Mouse (Mus musculus) neural tube, embryonic 10.5 days (tissue): ENCODE results near the gene Apof.
A peak's percentile ranks its signal among the peaks of the same experiment; 100 is the strongest.

Experiments used
- DNase-seq: peaks from one replicate; pipeline ENCODE4 v3.0.0-alpha.2; 2017; ENCODE audit warnings: low spot score; ENCODE audit errors: extremely low spot score

Gene Apof

DNA sequence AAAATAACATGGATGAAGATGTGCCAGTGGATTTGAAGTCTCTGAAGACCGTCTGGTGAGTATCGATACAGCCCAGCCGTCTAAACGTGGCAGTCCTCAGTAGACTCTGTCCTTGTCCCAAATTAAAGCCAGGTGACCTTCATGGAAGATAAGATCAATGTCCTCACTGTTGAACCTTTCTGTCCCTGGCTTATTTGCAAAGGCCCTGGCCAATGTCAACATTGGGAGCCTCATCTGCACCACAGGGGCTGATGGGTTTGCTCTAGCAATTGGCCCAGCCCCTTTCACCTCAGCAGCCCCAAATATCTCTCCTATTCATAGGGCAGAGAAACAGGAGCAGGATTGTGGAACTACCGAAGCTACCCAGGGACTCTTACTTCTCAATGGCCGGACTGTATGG lies at the start of gene Apof:
TSS of gene Apof (plus strand) at position 301 of the 400 bp plus-strand sequence.
- no peak for DNase-seq

DNA sequence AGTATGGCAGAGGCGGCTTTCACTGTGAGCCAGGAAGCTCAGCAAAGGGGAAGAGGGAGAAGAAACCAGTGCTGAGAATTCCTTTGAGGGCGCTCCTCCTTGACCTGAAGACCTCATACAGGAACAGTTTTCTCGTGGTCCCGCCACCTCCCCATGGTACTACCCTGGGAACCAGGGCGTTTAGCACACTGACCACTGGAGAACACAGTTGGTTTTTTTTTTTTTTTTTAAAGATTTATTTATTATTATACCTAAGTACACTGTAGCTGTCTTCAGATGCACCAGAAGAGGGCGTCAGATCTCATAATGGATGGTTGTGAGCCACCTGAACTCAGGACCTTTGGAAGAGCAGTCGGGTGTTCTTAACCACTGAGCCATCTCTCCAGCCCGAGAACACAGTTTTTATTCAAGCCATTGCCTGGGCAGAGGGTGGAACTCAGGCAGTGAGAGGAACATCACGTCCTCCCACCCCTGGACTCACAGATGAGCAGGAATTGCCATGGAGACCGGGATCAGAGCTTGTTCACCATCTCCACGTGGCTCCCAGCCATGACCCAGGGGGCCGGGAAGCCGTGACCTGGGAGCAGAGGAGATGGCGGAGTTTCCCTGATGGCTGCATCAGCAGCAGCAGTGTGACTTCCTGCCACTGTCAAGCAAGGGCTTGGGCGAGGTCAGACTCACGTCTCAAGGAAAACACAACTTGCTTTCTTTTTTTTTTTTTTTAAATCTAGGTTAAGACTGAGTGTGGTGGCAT lies 46.8 kb upstream of the Apof start:
- DNase-seq = no peak

DNA sequence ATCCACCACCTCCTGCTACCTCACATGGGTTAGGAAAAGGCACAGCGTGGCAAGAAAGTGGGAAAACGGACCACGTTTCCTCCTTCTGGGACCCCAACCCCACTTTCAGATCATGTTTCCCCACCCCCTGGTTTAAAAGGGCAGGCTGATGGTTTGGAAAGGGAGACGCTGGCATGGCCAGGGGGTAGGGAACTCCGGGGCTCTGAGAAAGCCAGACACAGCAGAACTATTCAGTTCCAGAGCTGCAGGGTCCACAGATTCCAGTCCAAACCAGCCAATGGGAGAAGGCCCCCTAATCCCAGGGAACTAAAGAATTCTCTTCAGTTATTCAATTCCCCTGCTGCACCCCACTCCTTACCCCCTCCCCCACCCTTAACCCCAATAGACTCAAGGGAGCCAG lies 43.4 kb upstream of the Apof start:
- no peak for DNase-seq

DNA sequence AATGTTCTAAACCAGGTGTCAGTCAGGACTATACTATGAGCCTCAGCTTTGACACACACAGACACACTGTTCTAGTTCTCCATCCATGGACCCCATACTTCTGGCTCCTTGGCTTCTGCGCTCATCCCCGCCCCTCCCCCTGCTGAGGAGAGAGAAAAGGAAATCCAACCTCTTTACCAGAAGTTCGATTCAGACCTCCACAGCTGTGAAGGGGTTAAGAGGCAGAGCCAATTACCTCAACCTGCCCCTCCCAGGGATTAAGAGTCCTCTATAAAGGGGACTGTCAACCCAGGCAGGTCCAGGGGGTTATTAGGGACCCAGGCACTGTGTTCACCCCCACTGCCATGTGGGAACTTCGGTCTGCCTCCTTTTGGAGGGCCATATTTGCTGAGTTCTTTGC lies 42.9 kb upstream of the Apof start, which contains the start of gene Mip:
TSS of gene Mip (plus strand) at position 301 of the 400 bp plus-strand sequence.
- no peak for DNase-seq

DNA sequence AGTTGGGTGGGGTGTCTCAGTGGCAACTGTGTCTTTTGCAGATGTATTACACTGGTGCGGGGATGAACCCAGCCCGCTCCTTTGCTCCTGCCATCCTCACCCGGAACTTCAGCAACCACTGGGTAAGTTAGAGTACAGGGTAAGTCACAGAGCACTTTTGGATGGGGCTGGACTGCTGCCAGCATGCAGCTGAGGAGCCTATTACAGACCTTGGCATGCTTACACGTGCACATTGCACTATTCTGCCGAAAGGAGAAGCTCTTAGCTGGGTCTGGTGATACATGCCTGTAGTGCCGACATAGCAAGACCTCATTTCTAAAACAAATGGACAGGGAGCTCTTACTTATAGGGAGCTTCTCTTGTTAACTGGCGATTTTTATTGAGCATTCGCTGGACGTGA lies 40.9 kb upstream of the Apof start:
- no peak for DNase-seq

DNA sequence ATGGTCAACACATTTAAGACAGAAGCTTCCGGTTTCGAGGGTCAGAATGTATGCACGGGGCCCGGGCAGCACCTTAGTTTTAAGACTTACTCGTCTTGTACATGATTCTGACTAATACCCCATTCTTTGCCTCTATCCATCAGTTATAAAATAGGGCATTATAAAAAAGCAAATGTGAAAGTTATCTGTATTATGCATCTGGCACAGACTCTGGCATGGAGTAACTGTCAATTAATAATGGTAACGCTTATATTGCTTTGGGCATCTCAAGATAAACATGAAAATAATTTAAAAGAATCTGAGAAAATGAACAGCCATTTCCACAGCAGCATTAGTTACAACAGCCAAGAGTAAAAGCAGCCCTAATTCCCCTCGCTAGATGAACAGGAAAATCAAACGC lies 40.5 kb upstream of the Apof start:
- DNase-seq = no peak

DNA sequence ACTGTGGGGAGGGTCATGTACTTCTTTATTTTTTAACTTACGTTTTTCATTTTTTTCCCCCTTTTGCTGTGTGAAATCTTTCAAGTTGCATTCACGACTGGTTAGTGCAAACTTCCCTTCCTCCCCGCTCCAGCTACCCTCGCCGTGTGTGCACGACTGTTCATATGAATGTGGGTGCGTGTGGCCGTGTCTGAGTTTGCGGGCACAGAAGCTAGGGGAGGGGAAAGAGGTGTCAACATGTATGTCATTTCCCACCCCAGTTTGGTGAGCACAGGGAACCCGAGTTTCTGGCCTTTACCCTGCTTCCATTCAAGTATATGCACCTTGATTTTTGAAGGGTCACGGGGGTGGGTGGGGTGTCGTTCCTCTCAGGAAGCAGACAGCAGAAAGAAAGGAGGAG lies 37.9 kb upstream of the Apof start:
- no peak for DNase-seq

DNA sequence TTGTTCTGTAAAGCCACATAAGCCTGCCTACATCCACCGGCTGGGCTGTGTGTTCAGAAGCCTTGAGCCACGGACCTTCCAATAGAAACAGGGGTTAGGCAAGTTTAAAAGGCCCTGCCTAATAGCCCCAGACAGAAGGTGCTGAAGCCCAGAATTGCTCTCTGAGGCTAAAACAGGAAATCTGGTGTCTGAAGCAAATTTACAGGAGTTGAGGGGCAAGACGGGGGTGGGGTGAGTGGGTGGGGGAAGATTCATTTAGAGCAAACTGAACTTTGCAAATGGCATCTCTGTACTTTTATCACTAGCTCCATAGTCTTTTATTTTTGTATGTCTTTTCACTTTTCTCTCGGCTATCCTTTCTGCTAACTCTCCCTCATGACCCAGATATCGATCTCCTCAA lies 37.3 kb upstream of the Apof start:
- DNase-seq = no peak

DNA sequence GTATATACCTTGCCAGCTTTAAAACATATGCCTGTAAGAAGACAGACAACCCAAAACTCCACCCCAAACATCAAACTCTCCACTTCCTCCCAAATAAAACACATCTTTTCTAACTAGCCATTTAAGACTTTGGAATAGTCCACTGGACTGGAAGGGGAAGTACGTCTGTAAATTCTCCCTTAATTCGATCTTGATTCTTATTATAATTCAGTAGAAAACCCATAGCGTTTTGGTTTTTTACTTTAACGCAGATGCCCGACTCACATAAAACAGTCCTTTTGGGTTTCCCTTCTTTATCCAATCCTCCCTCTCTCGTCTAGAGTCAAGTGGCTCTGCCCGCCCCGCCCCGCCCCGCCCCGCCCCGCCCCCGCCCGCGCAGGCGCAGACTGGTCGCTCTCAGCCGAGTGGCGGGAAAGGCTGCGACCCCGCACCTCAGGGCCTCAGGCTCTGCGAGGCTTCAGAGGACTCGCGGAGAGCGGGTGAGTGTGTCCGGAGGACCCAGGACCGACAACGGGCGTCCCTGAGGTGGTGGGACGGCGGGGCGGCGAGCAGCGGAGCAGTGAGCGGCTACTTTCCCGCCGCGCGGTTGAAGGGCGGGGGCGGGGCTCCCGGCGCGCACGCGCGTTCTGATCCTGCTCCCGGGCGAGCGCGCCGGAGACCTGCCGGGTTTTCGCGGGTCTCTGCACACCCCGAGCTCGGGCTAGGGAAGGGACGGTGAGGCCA lies 36.6 kb upstream of the Apof start, which contains the start of gene Timeless:
TSS of gene Timeless (plus strand) at position 369 of the 723 bp plus-strand sequence.
- DNase-seq = peak; percentile 94

DNA sequence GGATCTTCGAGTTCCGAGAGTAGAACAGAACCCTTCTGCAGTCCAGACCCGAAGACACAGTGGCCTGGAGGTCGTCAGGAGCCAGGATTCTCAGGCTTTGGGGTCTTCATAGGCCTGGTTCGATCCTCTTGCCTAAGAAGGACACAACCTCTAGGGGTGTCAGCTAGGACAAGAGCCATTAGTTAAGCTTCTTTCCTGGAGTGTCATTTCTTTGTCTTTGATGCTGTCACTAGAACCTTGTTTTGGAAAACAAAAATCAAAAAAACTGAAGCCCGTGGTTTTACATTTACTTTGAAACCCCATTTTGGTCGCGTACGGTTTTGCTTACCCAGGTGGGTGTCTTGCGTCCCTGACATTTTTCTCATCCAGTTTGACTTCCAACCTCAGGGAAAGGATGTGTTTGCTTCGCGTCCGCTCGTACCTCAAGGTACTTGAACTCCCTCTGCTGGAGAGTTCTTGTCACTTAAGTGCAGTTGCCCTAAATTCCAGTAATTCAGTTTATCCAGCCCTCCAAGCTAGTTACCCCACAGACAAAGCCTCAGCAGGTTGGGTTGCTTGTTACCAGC lies 36.0 kb upstream of the Apof start:
- peak; percentile 60 for DNase-seq

DNA sequence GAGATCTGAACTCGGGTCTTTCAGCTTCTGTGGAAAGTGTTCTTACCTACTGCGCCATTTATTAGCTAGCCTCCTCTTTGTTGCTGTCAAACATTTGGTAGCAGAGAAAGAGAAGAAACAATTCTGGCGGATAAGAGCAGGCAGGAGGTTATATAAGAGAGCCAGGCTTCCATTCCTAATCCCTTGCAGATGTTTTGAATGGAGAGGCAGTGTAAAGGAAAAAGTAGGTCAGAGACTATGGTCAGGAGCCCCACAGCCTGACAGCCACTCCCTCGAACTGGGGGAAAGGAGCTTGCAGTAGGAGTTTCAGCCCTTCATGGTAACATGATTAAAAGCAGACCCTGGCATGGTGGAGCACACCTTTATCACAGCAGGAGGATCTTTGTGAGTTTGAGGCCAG lies 32.1 kb upstream of the Apof start:
- DNase-seq = no peak

DNA sequence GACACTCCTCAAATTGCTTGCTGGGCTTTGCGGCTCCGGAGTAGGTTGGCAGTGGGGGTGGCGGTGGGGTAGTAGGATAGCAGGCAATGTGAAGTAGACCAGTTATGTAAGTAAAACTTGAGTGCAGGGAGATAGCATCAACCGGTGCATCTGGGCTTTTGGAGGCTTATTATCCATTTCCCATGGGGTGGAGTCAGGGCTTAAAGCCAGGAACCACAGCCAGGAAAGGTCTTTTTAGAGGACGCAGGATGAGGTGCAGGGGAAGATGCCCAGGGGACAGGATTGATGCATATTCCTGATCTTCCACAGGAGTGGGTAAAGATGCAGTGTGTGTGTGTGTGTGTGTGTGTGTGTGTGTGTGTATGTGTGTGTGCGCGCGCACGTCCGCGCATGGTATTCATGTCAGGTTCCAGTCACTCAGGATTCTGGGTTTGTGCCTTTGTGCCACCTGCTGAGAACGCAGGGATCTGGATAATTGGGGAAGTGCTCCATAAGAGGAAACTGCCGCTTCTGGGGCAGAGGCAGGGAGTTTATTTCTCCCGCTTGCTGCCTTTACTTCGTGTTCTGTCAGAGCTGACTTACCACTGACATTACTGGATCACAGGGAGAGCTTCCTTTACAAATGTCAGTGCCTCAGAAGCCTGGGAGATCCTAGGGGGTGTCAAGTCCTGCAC lies 30.5 kb upstream of the Apof start:
- no peak for DNase-seq

DNA sequence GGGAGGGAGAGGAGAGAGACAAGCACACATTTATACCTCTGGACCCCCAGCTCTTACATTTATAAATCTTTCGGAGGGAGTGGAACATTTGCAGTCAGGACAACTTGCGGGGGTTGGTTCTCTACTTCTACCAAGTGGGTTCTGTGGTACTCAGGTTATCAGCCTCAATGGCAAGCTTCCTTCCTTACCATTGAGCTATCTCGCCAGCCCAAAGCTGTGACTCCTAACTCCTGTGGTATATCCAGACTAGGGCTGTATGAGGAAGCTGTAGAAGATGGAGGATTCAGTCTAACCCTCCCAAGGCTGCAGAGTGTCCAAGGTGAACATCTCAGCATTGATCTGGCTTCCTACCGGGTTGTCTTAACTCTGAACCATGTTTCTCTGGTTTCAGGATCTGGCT lies 29.3 kb upstream of the Apof start:
- no peak for DNase-seq

DNA sequence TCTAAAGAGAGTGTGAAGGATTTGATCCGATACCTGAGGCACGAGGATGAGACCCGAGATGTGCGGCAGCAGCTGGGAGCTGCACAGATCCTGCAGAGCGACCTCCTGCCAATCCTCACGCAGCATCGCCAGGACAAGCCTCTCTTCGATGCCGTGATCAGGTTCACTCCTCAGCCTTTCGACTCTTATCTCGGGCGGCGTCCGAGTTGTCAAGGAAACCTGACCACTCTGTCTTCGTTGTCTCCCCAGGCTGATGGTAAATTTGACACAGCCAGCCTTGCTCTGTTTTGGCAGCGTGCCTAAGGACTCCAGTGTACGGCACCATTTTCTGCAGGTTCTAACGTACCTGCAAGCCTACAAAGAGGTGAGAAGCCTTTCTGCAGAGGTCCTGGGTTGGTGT lies 28.3 kb upstream of the Apof start:
- no peak for DNase-seq

DNA sequence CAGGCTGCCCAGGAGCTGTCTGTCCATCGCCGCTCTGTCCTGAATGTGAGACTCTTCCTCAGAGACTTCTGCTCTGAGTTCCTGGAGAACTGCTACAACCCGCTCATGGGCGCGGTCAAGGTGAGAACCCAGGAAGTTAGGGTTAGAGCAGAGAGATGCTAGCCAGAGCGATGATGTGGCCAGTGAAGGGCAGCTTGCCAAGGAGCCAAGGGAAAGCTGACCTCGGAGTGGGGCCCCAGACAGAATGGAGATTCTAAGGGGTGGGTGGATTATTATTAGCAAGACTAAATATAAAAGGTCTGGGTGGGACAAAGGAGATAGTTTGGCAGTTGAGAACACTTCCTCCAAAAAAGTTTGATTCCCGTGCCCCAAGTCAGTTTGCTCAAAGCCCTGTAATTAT lies 25.2 kb upstream of the Apof start:
- DNase-seq = no peak

DNA sequence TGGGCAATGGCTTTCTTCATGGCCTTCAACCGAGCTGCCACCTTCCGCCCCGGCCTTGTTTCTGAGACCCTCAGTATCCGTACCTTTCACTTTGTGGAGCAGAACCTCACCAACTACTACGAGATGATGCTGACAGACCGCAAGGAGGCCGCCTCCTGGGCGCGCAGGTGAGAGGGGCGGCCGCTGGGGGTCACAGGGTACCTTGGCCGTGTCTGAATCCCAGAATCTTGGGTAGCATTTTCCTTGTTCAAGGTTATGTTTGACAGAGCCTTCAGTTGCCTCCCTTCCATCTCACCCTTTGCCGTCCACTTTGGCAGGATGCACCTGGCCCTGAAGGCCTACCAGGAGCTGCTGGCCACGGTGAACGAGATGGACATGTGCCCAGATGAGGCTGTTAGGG lies 24.4 kb upstream of the Apof start:
- no peak for DNase-seq

DNA sequence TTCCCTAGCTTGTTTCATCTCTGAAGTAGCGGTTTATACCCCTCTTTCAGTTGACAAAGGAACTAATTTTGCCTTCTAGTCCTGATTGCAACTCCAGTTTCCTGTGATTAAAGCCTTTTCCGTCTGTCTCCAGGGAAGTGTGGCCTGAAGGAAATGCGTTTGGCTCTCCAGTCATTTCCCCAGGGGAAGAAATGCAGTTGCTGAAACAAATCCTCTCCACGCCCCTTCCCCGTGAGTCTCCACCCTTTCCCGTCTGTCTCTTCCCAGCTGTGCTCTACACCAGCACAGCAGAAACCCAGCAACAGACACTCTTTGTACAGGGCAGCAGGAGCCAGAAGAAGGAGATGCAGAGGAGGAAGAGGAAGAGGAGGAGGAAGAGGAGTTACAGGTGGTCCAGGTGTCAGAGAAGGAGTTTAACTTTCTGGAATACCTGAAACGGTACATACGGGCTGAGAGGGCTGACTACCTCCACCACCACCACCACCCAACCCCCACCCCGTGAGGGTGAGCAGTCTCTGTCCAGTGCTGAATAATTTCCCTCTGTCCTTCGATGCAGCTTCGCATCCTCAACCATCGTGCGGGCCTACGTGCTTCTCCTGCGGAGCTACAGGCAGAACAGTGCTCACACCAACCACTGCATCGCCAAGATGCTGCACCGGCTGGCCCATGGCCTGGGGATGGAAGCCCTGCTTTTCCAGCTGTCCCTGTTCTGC lies 21.3 kb upstream of the Apof start:
- no peak for DNase-seq

DNA sequence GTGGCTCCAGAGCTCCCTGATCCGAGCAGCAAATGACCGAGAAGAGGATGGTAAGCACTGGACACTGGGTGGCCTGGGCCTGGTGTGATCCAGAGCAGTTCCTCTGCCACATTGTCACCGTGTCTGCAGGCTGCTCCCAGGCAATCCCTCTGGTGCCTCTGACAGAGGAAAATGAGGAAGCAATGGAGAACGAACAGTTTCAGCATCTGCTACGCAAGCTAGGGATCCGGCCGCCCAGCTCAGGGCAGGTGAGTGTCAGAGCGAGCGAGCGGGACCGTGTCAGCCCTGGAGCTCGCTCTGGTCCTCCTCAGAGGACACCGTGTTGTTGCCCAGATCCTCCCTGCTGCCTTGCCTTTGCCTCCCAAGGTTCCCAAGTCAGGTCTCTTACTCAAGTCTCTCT lies 17.9 kb upstream of the Apof start:
- DNase-seq = no peak

DNA sequence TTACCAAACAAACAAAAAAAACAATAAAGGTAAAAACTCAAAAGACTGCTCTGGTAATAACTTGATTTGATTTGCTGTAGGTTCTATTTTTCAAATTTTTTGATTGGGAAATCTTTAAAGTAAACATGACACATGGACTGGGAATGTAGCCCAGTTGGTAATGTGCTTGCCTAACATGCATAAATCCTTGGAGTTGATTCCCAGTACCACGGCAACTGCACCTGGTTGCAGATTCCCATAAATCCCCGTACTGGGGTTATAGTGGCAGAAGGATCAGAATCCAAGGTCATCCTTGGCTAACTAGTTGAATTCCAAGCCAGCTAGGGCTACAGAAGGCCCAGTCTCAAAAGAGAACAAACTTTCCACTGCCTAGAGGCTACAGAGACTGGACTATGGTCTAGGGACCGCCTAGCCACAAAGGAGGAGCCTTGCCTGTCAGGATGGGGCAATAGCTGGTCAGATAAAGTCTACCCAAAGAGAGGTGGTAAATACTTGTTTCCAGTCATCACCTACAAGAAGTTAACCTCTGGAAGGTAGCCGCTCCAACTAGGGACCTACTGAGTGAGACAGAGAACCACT lies 14.7 kb upstream of the Apof start, which contains the start of gene Apon:
TSS of gene Apon (plus strand) at position 420 of the 579 bp plus-strand sequence.
- no peak for DNase-seq

DNA sequence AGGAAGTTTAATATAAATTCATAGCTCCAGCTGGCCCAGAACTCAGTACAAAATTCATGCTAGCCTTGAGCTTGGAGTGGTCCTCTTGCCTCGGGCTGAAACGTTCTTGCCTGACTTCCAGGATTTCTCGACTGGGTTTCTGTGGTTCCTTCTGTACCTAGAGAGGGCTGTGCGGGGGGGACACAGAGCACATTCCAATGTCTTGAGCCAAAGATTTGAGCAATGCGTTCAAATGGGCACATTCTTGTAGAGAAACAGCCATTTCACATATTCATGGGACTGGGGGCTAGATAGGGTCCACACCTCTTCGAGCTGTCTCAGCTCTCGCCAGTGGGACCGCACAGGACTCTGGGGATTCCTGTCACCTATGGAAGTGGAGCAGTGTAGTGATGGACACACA lies 12.5 kb upstream of the Apof start:
- no peak for DNase-seq

DNA sequence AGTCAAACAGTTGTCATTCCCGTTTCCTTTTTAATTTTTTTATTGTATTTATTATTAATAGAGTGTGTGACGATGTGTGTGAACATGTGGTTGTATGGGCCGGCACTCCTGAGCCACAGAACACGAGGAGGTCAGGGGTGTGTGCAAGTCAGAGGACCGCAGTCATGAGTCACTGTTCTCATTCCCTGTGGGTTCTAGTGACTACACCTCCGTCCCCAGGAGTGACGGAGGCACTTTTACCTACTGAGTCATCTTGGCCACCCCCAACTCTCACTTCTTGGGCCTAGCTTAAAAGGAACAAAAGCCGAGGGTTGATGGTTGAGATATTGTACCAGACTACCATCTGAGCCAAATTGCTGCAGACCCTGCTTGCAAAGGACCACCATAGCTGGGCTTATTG lies 12.1 kb upstream of the Apof start:
- no peak for DNase-seq
